Mouse (Mus musculus): Measurements from ENCODE around the gene Ptk6.

DNA sequence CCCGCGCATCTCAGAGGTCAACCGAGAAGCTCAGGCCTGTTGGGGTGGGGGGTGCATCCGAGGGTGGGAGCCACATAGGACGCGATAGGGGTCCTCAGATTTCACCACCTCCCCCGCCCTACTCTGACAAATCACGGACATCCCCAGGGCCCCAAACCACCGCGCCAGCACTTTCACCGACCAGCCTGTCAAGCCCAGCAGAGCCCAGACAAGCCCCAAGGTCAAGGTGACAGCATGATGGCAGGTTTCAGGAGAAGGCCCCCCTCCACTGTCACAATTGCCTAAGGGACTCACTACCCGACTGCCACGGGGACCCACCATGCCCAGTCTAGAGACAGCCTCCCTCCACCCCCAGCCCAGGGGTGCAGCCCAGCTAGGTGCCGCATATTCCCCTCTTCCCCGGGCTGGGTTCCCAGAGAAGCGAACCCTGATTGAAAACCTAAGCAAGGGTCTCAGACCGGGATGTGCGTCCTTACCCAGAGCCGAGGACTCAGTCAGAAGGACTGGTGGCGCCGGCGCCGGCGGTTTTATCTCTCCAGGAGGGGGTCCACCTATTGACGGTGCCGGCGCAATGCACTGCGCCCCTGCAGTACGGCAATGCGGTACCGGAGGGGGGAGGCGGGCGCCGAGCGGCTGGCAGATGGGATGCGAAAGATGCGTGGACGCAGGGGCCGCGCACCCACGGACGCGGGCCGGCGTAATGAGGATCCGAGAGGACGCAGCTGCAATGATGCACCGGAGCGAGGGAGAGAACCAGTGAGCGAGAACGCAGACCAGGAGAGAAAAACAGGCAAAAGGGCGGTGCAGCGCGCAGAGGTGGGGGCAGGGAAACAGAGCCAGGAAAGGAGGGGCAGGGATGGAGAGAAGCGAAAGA is 46.1 kb downstream of the Ptk6 start, which contains the start of gene Eef1a2:
- TF ChIP-seq CTCF (IDR thresholded peaks at IDR 0.05; ENCODE audit: extremely low read depth, insufficient read depth, low read length) = no peak
- TF ChIP-seq POLR2A (IDR thresholded peaks at IDR 0.05; ENCODE audit: extremely low read depth, insufficient read depth, low read length) = peak; percentile 74

Data from cortical plate, adult 2 months (tissue).